Mouse (Mus musculus) kidney, postnatal 0 days (tissue): ENCODE measurements around the gene Fgfr2. TPM values are rescaled to one million over a fixed set of nuclear protein-coding genes. Genes with fewer than 3 reads are reported as not detected.
"Not testable (repeated sequence)": the region's sequence is repeated elsewhere in the genome, so short reads cannot be mapped to it uniquely, and the experiment has no call there.

Experiments used
- ATAC-seq: fragments of 200-750 bp; cut with Nextera tagmentation; replicated peaks from 2 replicates; pipeline ENCODE4 v1.8.0; 2017; ENCODE audit warnings: low read depth, moderate number of reproducible peaks, moderate TSS enrichment, moderate library complexity; ENCODE audit not compliant: low FRiP score
- DNase-seq: peaks from one replicate; pipeline ENCODE4 v3.0.0-alpha.2; 2016; ENCODE audit warnings: low spot score
- H3K27ac ChIP-seq: fragments of 300-500 bp; sonication (generic); 2 replicates; pipeline ENCODE4 v1.5.1; 2014; ENCODE audit warnings: mild to moderate bottlenecking
- H3K27me3 ChIP-seq: fragments of 300-500 bp; sonication (generic); 2 replicates; pipeline ENCODE4 v1.6.1; 2014; ENCODE audit warnings: low read length, mixed read lengths; ENCODE audit not compliant: insufficient read depth
- H3K36me3 ChIP-seq: fragments of 300-500 bp; sonication (generic); 2 replicates; pipeline ENCODE4 v1.6.1; 2014; ENCODE audit warnings: low read length, mixed read lengths; ENCODE audit not compliant: insufficient read depth
- H3K4me1 ChIP-seq: fragments of 300-500 bp; sonication (generic); replicated peaks from 2 replicates; pipeline ENCODE4 v1.6.1; 2014; ENCODE audit warnings: antibody characterized with exemption, low read length, mixed read lengths; ENCODE audit not compliant: insufficient read depth
- H3K4me2 ChIP-seq: fragments of 300-500 bp; sonication (generic); 2 replicates; pipeline ENCODE4 v1.6.1; 2014; ENCODE audit warnings: mild to moderate bottlenecking, low read length, moderate library complexity, mixed read lengths
- H3K4me3 ChIP-seq: fragments of 300-500 bp; sonication (generic); replicated peaks from 2 replicates; pipeline ENCODE4 v1.5.1; 2014; ENCODE audit warnings: low read depth, low read length
- H3K9ac ChIP-seq: fragments of 300-500 bp; sonication (generic); 2 replicates; pipeline ENCODE4 v1.6.1; 2014; ENCODE audit warnings: low read depth, low read length
- H3K9me3 ChIP-seq: fragments of 300-500 bp; sonication (generic); replicated peaks from 2 replicates; pipeline ENCODE4 v1.6.1; 2016; ENCODE audit warnings: low read length, inconsistent platforms, mixed read lengths
- CTCF ChIP-seq: IDR thresholded peaks from 2 replicates; pipeline ENCODE4 v1.5.1; 2016; ENCODE audit warnings: antibody characterized with exemption, low read depth, mild to moderate bottlenecking, moderate library complexity
- WGBS: fragments of 180-500 bp; shearing (Covaris S2); extraction: QIAGEN DNeasy Blood & Tissue Kit; methylation state at CpG from one replicate; pipeline ENCODE4 v1.1.7; 2014; 5-methylcytosine and 5-hydroxymethylcytosine counted together
- polyA plus RNA-seq: library from polyadenylated mRNA; unstranded; fragments of >200 nt; fragmentation: Nextera tagmentation; extraction: Ambion mirVana; gene quantifications from 2 replicates; pipeline ENCODE4 v1.2.1, GENCODE M21; 2015

Gene Fgfr2
- polyA plus RNA-seq, 1 experiment from 2014 or later, result 79.8 TPM

DNA sequence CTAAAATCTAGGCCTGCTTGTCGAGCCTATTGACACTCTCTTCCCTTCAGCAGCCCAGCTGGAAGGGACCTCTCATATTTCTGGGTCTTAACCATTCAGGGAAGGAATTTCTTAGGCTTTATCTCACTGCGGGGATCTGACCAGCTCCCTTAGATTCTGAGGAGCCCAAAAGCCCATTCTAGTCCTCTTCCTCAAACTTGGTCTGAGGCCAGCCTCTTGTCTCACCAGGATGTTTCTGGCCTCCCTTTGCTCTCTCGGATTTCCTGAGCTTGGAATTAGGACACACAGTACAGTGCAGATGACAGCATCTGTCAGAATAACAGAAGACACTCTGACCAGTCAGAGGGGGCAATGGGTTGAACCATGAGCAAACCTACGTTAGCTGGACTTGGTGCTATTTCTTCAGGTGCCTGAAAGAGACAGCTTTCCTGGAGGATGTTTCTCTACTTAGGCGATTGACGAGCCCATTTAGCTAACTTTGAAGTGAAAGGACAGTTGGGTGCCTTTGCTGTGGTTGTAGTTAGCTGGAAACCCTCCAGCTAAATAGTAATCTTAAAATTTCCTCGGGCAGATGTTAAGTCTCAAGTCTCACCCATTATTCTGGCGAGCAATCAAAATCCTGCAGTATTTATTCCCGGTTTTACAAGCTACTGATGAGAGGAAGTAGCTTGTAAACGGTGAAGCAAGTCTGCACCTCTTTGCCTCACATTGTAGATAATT is 1711.8 kb downstream of the Fgfr2 start:
- TF ChIP-seq CTCF, result no peak
- Histone ChIP-seq H3K27ac (peak overlapping the region; percentile 86), H3K9ac (peak overlapping the region; percentile 75), H3K36me3 (no peaks in the 10 kb centered on the region), H3K4me1 (peaks cover 11% of the 10 kb centered on the region), H3K4me3 (peak overlapping the region; percentile 81), H3K4me2 (peak overlapping the region; percentile 81), H3K9me3 (no peaks in the 10 kb centered on the region), H3K27me3 (no peaks in the 10 kb centered on the region)
- ATAC-seq (no peak), DNase-seq (peak; percentile 55)
- 10% methylated on average over 10 of the region's 10 CpGs for WGBS

DNA sequence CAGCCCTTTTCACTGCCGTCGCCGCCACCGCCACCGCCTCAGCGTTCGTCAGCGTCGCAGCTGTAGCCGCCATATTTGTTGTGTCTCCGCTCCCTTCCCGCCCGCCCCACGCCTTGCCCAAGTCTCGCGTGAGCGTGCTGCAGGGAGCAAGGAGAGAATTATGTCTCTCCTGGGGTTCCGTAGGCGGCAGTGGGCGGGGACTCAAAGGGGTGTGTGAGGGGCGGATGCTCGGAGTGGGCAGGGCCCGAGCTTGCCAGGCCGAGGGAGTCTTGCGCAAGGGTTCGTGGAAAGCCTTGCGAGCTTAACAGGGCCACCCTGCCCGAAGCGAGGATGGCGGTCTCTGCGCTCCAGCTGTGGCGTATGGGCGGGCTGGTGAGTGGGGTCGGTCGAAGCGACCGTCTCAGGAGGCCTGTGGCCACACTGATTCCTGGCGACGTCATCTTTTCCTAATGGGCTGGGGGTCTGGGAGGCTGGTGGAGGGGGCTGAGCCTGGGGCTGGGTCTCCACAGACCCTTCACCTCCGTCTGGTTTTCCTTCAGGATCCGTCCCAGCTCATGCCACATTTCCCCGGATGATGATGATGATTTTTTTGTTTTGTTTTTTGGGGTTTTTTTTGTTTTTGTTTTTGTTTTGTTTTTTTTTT is 1712.6 kb downstream of the Fgfr2 start, which contains the start of the genes Ikzf5 and Acadsb:
Gene Ikzf5, minus strand, starts transcription at position 106 of the 643 bp plus-strand sequence.
Gene Acadsb, plus strand, starts transcription at position 186 of the 643 bp plus-strand sequence.
- H3K36me3 ChIP-seq, result no peaks in the 10 kb centered on the region
- H3K4me2 ChIP-seq, result peak within 1 kb of the TSS; percentile 81
- H3K27me3 ChIP-seq, result no peaks in the 10 kb centered on the region
- peaks cover 11% of the 10 kb centered on the region for H3K4me1 ChIP-seq
- H3K4me3 ChIP-seq, result peak within 1 kb of the TSS; percentile 81
- peak within 1 kb of the TSS; percentile 94 for H3K9ac ChIP-seq
- no peaks in the 10 kb centered on the region for H3K9me3 ChIP-seq
- TF ChIP-seq CTCF, result no peak; the same call in 1 of the 2 replicates
- H3K27ac ChIP-seq, result peak within 1 kb of the TSS; percentile 86
- ATAC-seq (peak; percentile 98), DNase-seq (peak; percentile 98)
- WGBS, result 0% methylated on average over 42 of the region's 42 CpGs

DNA sequence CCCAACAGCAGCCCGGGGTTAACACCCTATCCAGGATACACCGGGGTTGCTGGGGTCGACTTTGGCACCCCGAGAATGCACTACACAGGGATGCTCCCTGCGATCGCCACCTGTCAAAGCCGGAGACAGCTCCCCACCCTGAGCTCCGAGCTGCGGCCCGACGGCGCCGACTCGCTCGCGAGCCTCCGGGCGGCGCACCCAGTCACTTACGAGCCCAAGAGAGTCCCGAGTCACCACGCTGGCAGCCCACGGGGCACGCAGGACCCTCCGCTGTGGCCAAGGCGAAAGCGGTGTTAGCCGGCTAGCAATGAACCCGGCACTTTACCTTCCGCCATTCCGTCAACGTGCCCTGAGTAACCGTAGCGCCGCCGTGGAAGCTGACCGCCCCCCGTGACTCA is 1713.2 kb downstream of the Fgfr2 start:
- Histone ChIP-seq H3K9ac (peak overlapping the region; percentile 94), H3K27me3 (no peaks in the 10 kb centered on the region), H3K27ac (peak overlapping the region; percentile 86), H3K4me2 (peak overlapping the region; percentile 81), H3K4me3 (peak overlapping the region; percentile 81), H3K4me1 (peaks cover 11% of the 10 kb centered on the region), H3K9me3 (no peaks in the 10 kb centered on the region), H3K36me3 (no peaks in the 10 kb centered on the region)
- ATAC-seq (peak; percentile 67), DNase-seq (peak; percentile 22)
- no peak; the same call in 1 of the 2 replicates for TF ChIP-seq CTCF
- under 1% methylated on average over 38 of the region's 38 CpGs for WGBS

DNA sequence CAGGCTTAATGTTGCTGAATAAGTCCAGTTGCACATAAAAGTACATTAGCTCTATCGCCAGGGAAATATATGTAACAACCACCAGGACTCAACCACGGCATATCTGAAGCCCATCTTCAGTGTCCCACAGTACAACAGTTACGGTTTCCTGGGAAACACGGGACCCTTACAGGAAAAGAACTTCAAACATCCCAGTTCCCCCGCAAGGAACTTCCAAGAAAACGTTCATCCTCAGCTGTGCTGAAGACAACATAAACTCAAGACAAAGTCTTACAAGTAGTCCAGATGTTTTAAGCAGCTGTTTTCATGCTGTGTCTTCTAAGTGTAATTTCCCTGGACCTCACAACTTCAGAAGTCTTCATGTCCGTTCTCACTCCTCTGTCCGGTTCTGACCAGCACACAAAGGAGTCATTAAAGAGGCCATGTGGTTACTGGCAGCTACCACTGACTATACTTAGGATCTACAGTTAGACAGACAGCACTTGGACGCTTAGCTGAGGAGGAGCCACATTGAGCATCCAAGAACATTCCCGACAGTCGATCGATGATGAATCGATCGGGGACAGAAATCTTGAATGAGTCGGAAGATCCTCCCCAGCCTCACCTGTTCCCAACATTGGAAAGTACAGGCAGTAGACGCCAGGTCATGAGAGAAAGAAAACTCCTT is 1713.7 kb downstream of the Fgfr2 start:
- no peaks in the 10 kb centered on the region for H3K9me3 ChIP-seq
- H3K4me3 ChIP-seq, result peak overlapping the region; percentile 81
- H3K27ac ChIP-seq, result peak overlapping the region; percentile 86; the same call in 1 of the 2 replicates
- no peaks in the 10 kb centered on the region for H3K27me3 ChIP-seq
- no peaks in the 10 kb centered on the region for H3K36me3 ChIP-seq
- DNase-seq (peak; percentile 49), ATAC-seq (no peak)
- TF ChIP-seq CTCF, result no peak
- peaks cover 11% of the 10 kb centered on the region for H3K4me1 ChIP-seq
- peak overlapping the region; percentile 94 for H3K9ac ChIP-seq
- 3% methylated on average over 16 of the region's 16 CpGs for WGBS
- H3K4me2 ChIP-seq, result peak overlapping the region; percentile 81

DNA sequence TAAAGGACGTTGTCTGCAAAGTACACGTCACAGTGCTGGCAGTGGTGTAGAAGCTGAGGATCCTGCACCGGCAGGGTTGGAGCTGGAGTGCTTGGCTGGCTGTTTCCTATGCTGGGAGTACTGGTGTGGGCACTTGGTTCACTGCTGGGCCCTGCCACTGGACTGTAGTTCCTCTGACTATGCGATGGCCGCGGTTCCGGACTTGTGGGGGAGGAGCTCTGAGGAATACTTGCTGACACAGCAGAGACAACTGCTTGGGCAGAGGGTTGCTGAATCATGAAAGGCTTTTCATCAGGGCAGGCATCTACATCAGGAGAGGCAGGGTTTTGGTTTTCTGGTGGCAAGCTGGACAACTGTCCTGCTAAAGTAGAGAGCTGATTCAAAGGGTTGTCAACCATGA is 1731.4 kb downstream of the Fgfr2 start:
- not testable (repeated sequence) for DNase-seq, H3K27ac ChIP-seq, H3K4me2 ChIP-seq, H3K4me1 ChIP-seq, H3K9me3 ChIP-seq, H3K9ac ChIP-seq, H3K4me3 ChIP-seq, H3K27me3 ChIP-seq, ATAC-seq
- peaks cover 22% of the 10 kb centered on the region for H3K36me3 ChIP-seq
- 76% methylated on average over 6 of the region's 7 CpGs for WGBS
